Mouse (Mus musculus) thymus, postnatal 10 days (tissue): Measurements from ENCODE around the gene Avpi1.
"Not testable (repeated sequence)": the region's sequence is repeated elsewhere in the genome, so short reads cannot be mapped to it uniquely, and the experiment has no call there.

ENCODE experiments used
- DNase-seq, 2 experiments: peaks; one replicate each; pipeline ENCODE4 v3.0.0; 2021; ENCODE audit warnings: low spot score in 2 of 2

The Avpi1 gene

DNA sequence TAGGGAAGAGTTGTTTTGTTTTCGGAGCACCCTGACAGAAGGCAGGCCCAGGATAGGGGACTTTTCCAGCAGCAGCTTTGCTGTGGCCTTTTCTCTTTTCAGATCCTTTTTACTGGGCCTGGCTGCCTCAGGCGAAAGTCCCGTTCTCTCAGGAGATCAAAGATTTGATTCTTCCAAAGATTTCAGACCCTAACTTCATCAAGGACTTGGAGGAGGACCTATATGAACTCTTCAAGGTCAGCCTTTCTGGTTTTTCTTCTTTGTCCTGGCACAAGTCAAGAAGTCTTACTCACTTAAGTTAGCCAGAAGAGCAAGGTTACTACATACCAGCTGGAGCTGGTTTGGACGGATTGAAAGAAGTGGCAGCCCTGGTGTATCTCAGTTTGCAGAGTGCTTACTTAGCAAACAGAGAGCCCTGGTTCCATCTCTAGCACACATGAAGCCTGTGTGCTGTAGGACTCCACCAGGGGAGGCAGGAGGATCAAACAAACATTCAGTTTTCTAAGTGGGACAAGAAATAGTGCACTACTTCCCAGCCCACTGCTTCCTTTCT lies 13.0 kb downstream of the Avpi1 start:
- no peak for DNase-seq

DNA sequence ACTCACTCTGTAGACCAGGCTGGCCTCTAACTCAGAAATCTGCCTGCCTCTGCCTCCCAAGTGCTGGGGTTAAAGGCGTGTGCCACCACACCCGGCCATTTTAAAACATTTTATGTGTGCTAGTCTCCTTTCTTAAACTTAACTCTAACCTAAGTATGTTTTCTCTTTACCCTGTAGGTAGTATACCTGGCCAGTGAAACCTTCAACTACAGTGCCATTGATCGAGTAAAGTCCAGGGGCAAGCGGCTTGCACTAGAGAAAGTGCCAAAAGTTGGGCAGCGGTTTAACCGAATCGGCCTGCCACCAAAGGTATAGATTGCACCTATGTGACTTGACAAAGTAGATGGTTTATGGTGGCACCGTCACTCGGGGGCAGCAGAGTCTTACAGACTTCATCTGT lies 24.2 kb downstream of the Avpi1 start:
- DNase-seq, result no peak

DNA sequence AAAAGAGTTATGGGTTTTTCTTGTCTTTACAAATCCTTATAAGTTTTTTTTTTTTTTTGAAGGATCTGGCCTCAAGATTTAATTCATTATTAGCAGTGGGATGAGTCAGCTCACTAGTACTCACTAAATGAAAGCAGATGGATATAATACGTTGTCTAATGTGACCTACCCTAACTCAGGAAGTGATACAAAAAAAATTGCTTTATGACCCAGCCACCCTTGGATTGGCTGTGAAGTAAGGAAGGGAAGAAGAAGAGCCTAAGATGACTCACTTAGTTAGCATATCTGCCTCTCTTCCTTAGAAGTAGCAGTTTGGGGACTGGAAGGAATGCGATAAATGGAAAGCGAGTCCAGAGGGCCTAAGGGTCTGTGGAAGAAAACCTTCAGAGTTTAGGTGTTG lies 29.5 kb downstream of the Avpi1 start:
- no peak for DNase-seq

DNA sequence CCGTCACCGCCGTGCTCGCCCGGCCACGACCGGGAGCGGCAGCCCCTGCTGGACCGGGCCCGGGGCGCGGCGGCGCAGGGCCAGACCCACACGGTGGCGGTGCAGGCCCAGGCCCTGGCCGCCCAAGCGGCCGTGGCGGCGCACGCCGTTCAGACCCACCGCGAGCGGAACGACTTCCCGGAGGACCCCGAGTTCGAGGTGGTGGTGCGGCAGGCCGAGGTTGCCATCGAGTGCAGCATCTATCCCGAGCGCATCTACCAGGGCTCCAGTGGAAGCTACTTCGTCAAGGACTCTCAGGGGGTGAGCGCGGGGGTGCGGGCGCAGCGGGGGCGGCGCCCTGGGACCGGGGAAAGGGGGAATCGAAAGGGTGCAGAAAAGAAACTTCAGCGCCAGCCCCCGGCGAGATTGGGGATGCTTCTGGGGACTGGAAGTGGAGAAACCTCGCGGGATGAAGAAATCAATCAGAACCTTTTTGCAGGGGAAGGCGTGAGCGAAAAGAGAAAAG lies 38.2 kb downstream of the Avpi1 start:
- DNase-seq, result peak; percentile 44 to 51

DNA sequence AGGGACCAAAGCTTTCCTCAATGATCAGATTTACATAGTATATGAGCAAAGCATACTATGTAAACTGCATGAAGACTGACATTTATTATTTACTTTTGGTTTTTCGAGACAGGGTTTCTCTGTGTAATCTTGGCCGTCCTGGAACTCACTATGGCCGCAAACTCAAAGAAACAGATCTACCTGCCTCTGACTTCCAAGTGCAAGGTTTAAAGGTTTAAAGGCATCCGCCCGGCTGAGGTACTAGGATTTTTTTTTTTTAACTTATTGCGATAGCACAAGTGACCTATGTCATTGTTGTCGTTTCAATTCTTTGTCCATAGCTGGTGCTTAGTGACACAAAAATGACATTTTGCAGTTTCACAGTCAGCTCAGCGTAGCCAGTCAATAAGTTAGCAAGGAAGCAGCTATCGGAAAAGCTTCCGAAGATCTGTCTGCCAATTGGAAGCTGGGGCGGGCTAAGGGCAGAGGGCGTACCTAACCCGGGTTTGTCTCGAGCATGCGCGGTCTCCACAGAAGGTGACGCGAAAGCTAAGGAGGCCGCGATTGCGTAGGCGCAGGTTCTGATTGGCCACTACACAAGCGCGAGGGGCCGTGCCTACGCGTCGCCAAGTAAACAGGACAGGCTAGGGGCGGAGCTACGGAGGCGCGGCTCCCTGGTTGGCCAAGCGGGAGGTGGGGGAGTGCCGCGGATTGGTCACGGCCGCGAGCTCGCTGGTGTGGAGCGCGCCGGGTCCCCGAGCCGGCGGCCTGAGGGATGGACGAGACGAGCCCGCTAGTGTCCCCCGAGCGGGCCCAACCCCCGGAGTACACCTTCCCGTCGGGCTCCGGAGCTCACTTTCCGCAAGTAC lies 38.9 kb downstream of the Avpi1 start, which contains the start of gene Pi4k2a:
Pi4k2a (plus strand) TSS at position 723 of the 848 bp plus-strand sequence.
- peak; percentile 97 to 99 for DNase-seq

DNA sequence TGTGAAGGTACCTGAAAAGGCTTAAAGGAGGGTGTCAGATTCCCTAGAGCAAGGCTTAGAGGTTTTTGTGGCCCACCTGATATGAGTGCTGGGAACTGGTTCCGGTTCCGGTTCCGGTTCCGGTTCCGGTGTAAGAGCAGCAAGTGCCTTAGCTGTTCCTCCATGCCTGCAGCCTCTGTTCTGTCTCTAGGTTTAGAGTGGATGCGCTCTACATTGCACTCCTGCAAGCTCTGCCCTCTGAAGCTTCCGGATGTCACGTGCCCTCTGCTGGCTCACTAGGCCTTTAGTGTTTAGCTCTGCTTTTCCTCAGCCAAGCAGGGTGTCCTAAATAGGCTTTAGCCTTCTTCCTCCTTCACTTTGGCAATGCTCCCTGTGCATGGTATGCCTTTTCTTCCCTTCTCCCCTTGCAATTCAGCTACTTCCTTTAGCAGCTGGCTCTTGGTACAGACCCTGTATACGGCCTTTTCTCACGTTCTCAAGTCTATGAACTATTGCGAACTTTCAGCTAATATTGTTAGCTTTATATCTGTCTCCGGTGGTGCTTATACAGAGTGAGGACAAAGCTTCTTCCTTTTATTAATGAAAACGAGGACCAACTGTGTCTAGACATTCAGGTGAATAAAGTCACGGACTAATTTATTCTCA lies 39.6 kb downstream of the Avpi1 start:
- peak; percentile 71 to 77 for DNase-seq

DNA sequence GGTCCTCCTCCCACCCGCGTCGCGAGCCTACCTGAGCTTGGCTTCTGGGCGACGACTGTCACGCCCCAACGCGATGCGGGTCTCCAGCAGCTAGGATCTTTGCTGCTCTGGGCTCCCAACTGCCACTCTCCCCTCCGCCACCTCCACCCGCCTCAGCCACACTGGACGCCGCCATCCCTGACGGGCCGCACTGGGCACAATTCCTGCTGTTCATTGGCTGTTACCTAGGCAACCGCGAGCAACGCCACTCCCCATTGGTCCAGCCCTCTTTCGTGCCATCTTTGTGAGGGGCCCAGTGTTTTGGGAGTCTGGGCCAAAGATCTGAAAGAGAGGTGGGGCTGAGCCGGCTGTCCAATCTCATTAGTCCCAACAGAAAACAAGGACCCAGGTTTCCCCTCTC lies 42.7 kb downstream of the Avpi1 start, which contains the start of gene Morn4:
Morn4 (minus strand) TSS at position 192 of the 400 bp plus-strand sequence.
- peak; percentile 18 to 22 for DNase-seq

DNA sequence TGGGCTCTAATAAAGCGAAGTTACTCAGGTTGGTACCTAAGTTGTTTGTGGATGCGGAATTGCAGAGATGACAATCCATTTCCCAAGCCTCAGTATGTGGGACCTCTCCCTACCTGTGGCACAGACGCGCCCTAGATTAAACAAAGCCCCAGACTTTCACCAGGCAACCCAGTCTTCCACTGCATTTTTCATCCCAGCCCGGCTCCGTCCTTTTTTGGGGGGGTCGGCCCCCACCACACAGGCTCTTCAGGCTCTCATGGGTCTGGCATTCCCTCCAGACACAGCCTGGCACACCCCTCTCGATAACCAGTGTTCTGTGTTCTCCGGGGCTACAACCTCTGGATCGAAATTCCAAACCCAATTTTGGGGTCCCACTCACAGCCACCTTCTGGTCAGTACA lies 43.2 kb downstream of the Avpi1 start:
- no peak for DNase-seq

DNA sequence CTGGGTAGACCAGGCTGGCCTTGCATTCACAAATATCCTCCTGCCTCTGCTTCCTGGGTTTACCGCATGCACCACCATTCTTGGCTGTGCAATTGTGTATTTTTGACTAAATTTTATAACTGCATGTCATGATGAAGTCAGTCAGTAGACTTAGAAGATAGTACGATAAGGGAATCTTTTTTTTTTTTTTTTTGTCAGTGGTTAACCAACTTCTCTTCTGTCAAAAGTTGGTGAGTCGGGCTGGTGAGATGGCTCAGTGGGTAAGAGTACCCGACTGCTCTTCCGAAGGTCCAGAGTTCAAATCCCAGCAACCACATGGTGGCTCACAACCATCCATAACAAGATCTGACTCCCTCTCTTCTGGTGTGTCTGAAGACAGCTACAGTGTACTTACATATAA lies 47.2 kb downstream of the Avpi1 start:
- not testable (repeated sequence) for DNase-seq

DNA sequence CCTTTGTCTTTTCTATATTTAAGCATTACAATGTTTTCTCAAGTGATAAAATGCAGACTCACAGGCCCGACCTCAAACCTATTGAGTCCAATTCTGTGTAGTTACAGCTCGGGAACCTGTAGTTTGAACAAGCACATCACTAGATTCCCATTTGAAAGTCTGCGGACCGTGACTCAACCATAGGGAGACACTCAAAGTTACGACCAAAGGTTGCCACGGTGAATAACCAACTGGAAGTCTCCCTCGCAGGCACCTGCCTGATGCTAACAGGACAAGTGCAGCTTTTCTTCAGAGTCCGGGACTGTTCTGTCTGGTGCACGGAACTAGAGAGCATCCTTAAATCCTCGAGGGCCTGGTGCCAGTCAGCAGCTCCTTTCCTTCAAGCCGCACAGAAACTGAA lies 48.4 kb downstream of the Avpi1 start:
- DNase-seq, result no peak

DNA sequence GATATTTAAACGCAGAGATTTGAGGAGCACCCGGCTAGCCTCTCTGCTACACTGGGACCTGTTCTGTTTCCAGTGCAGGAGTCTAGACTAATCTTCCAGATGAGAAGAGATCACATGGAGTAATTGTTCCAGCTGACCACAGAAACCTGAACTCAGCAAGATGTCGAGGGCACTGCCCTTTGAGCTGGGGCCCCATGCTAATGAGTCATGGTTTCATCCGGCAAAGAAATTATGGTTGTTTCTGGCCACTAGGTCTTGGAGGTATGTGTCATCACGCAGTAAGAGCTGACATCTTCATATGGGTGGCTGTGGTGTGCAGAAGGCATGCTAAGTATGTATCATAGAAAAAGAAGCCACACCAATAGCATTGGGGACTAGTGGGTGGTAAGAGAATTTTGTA lies 48.9 kb downstream of the Avpi1 start:
- no peak for DNase-seq

DNA sequence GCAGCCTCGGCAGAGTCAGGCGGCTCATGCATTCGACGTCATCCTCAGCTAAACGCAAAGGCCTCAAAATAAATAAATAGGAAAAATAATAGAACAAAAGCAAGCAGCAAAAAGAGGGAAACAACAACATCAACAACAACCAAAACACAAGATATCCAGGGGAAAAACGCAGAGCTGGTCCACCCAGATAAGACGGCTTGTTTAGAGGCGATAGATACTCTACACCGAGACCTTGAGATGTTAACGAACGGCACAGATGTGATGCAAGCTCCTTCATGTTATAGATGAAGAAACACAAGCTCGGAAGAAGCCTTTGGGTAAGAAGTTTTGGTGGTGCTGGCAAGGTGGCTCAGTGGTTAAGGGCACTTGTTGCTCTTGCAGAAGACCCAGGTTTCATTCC lies 49.9 kb downstream of the Avpi1 start:
- DNase-seq, result no peak

DNA sequence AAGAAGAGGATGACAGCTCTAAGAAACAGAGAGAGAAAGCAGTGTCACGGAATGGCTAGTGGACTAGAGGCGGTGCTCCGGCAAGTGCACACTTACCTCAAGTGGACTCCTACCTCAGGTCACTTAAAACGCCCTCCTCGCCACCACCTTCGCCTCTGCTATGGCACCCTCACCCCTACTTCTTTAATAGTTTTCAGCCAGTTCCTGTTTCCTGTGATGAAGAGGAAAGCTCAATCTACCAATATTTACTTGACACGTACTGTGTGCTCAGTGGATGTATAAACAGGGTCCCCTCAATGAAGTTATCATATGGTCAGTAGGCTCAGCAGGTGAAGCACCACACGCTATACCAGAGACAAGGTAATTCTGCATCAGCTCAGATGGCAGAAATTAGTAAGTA lies 50.3 kb downstream of the Avpi1 start:
- no peak for DNase-seq

DNA sequence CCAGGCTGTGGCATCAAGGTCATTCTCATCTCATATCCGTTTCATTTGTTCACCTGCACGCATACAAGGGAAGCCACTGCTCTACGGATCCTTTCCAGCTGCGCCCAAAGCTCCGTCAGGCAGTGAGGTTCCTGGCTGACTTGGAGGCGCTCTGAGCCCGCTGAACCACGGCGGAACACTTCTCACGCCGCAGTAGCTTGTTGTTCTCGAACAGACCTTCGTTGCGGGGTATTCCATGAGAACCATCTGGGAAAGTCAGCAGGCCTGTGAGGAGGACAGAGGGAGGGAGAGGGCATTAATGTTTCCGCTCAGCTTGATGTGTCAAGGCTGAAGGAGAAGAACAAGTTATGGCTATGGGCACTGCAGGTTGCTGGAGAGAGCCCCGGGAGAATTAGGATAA lies 52.9 kb downstream of the Avpi1 start:
- no peak for DNase-seq

DNA sequence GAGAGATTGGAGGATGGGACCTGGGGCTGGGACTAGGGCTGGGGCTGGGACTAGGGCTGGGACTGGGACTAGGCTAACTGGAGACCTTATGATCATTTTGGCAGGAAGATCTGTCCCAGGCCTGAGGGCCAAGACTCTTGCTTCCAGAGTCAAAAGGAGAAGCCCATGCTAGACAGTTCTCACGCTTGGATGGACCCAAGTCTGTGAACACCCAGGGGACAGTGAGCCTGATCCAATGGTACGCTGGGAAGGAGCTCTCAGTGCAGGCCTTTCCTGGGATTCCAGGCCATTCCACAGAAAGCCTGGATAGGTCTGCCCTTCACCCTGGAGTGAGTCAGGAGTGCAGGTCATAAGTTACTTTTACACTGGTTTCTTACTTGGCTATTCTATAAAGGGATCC lies 53.8 kb downstream of the Avpi1 start:
- DNase-seq, result no peak
